Mouse (Mus musculus) embryo, embryonic 11 days (tissue): ENCODE measurements around the gene Msln.
A peak's percentile ranks its signal among the peaks of the same experiment; 100 is the strongest.

Experiments
- DNase-seq: peaks from one replicate; pipeline ENCODE4 v3.0.0-alpha.2; 2015

Msln gene

GRCm38 (mm10) chr17:25754241-25754640 is at the start of gene Msln:
TSS of gene Msln (minus strand) at chr17:25754378.
- DNase-seq: no peak

GRCm38 (mm10) chr17:25802825-25803517 is 48.8 kb upstream of the Msln start:
- peak; percentile 88 for DNase-seq

- DNase-seq: peak; percentile 85
Measured at GRCm38 (mm10) chr17:25801029-25801428, 46.9 kb upstream of the Msln start.

- DNase-seq: peak; percentile 97
Measured at GRCm38 (mm10) chr17:25796951-25797369, 42.8 kb upstream of the Msln start, which contains the start of gene Metrn. TSS of gene Metrn (minus strand) at chr17:25797136.

DNA sequence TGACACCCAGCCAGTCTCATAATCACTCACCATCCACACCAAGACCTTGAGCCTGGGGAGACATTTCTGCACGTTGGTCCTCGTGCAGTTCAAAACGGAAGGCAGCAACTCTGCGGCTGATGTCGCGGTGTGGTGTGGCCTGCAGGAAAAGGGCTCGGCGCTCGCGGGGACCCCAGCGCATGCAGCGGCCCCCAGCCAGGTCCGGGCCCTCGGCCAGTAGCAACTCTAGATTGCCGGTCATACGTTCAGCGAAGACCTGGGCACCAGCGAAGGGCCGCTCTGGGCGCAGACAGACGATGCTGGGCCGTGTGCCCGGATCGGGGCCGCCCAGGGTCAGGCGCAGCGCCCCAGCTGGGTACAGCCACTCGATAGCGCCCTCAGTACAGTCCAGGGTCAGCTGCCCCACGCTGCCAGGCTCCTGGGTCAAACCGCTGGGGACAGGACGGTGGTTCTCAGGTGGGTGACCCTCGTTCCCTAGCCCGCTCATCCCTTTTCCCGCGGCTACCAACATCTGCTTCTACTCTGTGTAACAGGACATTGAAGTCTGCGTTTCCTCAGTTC is 42.1 kb upstream of the Msln start:
- no peak for DNase-seq

- DNase-seq: peak; percentile 90
Measured at GRCm38 (mm10) chr17:25795609-25796092, 41.5 kb upstream of the Msln start, which contains the start of gene AC134908.4. TSS of gene AC134908.4 (minus strand) at chr17:25795659.

DNA sequence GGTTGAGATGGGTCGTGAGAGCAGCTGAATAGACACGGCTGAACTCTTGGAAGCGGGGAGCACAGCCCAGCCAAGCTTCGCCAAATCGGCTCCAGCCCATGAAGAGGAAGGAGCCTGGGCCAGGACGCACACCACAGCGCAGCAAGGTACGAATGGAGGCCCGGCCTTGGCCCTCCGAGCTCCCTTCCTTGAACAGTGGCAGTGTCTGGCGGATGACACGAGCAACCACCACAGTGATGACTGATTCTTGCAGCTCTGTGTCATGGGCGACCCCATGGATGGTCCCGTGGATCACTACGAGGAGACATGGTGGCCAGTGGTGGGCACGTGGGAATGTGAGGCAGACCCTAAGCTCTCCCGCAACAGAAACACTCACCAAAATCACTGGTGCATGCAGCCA is 40.8 kb upstream of the Msln start:
- DNase-seq: no peak

- peak; percentile 64 for DNase-seq
Measured at GRCm38 (mm10) chr17:25794197-25794596, 40.0 kb upstream of the Msln start.

DNA sequence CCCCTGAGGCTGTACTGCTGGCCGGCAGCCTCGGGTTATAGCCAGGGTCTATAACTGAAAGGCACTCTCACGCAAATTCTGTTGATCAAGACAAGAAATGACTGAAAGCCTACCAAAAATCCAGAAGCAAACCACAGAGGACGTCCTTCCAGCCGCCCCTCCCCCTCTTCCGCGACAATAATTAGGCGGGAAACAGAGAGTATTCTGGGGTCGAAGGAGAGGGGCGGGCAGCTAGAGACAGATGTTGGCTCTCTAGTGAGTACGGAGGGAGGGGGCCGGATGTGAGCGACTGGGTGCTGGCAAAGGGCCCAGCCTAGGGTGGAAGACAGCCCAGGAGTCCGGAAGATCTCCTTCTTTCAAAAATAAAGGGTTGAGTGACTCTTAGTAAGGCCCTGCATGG is 38.4 kb upstream of the Msln start, which contains the start of gene Fam173a:
TSS of gene Fam173a (minus strand) at position 287 of the 400 bp plus-strand sequence.
- peak; percentile 82 for DNase-seq

- DNase-seq: peak; percentile 89
Measured at GRCm38 (mm10) chr17:25791843-25792527, 37.8 kb upstream of the Msln start.

GRCm38 (mm10) chr17:25791320-25791842 is 37.2 kb upstream of the Msln start:
- no peak for DNase-seq

GRCm38 (mm10) chr17:25786781-25787504 is 32.8 kb upstream of the Msln start:
- DNase-seq: no peak

DNA sequence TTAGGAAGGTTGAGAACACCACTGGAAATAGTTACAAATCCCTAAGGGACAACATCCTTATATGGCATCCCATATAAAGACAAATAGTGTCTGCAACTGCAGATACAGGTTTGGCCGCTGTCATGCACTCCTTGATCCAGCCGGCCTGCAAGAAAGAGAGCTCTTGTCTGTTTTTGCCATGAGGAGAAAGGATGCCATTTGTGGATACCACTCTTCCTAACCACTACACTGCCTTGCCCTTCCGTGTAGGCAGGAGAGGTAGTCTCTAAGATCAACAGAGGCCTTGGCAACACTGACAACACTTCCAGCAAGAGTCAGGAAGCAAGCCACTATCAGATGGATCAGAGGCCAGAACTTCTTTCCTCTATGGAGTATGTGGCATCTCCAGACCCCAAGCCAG is 32.1 kb upstream of the Msln start, which contains the start of gene Ccdc78:
TSS of gene Ccdc78 (plus strand) at position 301 of the 400 bp plus-strand sequence.
- no peak for DNase-seq

GRCm38 (mm10) chr17:25785281-25785745 is 31.1 kb upstream of the Msln start, which contains the start of gene Haghl:
TSS of gene Haghl (minus strand) at chr17:25785673.
- peak; percentile 98 for DNase-seq

GRCm38 (mm10) chr17:25783861-25784574 is 29.8 kb upstream of the Msln start:
- DNase-seq: no peak

DNA sequence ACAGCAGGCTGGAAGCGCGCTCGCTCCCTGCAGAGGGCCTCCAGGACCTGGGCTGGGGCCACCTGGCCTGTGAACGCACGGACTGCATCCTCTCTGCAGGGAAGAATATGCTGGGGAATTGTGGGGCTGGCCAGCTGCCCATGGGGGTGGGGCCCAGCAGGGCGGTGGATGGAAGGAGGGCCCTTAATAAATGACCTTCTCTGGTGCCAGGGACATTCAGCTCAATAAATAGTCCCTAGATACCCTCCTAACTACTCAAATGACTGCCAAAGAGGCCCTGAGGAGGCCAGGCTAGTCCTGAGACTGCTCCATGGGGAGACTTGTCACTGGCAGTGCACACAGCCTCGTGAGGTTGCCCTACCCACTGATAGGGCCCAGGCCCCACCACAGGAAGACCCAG is 28.9 kb upstream of the Msln start:
- DNase-seq: no peak

- DNase-seq: no peak
Measured at GRCm38 (mm10) chr17:25781339-25781738, 27.2 kb upstream of the Msln start.

GRCm38 (mm10) chr17:25777948-25778347 is 23.8 kb upstream of the Msln start:
- DNase-seq: no peak

GRCm38 (mm10) chr17:25775318-25776062 is 21.3 kb upstream of the Msln start:
- DNase-seq: no peak

DNA sequence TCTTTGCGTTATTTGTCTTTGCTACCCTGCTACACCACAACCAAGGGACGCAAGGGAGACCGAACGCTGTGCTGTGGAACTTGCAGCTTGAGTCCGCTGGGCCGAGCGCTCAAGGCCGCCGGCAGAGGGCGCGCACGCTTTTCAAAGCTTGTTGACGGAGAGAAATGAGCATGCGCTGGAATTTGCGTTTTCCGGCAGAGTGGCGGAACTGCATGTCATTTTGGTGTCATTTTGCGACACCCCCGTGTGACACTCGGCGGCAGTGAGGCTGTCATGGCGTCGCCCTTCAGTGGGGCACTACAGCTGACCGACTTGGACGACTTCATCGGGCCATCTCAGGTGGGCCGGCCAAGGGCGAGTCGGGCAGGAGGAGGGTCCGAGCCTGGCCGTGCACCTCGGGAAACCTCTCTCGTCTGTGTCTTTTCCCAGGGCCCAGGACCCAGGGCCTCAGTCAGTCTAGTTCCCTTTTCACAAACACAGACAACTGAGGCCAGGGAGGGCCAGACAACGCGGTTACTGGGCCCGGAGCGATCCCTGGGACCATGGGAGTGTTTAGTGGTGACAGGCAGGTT is 19.5 kb upstream of the Msln start, which contains the start of gene Narfl:
TSS of gene Narfl (plus strand) at position 228 of the 572 bp plus-strand sequence.
- DNase-seq: peak; percentile 97
